Mouse (Mus musculus): Measurements from ENCODE around the gene Usp19. TPM values are rescaled to one million over a fixed set of nuclear protein-coding genes. Genes with fewer than 3 reads are reported as not detected.

Usp19 gene
- polyA plus RNA-seq, 1 experiment from 2014 or later: 68.3 TPM

GRCm38 (mm10) chr9:108455747-108456571 is 34.4 kb upstream of the Usp19 start:
- H3K27me3 ChIP-seq: peaks cover 9% of the 10 kb centered on the region; the same call in 1 of the 2 replicates
- ATAC-seq (ENCODE audit: low read depth): no peak
- H3K27ac ChIP-seq (replicated peaks): no peak overlapping the region
- H3K36me3 ChIP-seq: no peaks in the 10 kb centered on the region
- H3K9me3 ChIP-seq: no peaks in the 10 kb centered on the region
- H3K4me2 ChIP-seq: no peak overlapping the region
- WGBS: 74% methylated on average over 12 of the region's 12 CpGs
- peaks cover 31% of the 10 kb centered on the region for H3K4me1 ChIP-seq (replicated peaks)
- no peak overlapping the region for H3K9ac ChIP-seq
- no peak overlapping the region for H3K4me3 ChIP-seq

- H3K4me1 ChIP-seq (replicated peaks): peaks cover 31% of the 10 kb centered on the region
- H3K27ac ChIP-seq (replicated peaks): no peak overlapping the region
- peaks cover 9% of the 10 kb centered on the region; the same call in 1 of the 2 replicates for H3K27me3 ChIP-seq
- H3K4me3 ChIP-seq: no peak overlapping the region
- no peak for ATAC-seq (ENCODE audit: low read depth)
- H3K9ac ChIP-seq: no peak overlapping the region
- 87% methylated on average over 10 of the region's 10 CpGs for WGBS
- no peaks in the 10 kb centered on the region for H3K9me3 ChIP-seq
- H3K36me3 ChIP-seq: no peaks in the 10 kb centered on the region
- no peak overlapping the region for H3K4me2 ChIP-seq
Observed at GRCm38 (mm10) chr9:108456953-108457352, 33.4 kb upstream of the Usp19 start.

GRCm38 (mm10) chr9:108459939-108460318 is 30.5 kb upstream of the Usp19 start:
- WGBS: 97% methylated on average over 1 of the region's 1 CpGs
- Histone ChIP-seq H3K4me2 (peak overlapping the region; percentile 93), H3K4me3 (peak overlapping the region; percentile 85), H3K27ac (replicated peaks) (peak overlapping the region; percentile 90), H3K9ac (peak overlapping the region; percentile 91; the same call in 1 of the 2 replicates), H3K9me3 (no peaks in the 10 kb centered on the region), H3K36me3 (peaks cover 25% of the 10 kb centered on the region), H3K27me3 (peaks cover 9% of the 10 kb centered on the region; the same call in 1 of the 2 replicates), H3K4me1 (replicated peaks) (peaks cover 21% of the 10 kb centered on the region)
- no peak for ATAC-seq (ENCODE audit: low read depth)

- Histone ChIP-seq H3K4me3 (peak within 1 kb of the TSS; percentile 85), H3K4me2 (peak within 1 kb of the TSS; percentile 93), H3K9ac (peak within 1 kb of the TSS; percentile 91), H3K4me1 (replicated peaks) (peaks cover 21% of the 10 kb centered on the region), H3K27ac (replicated peaks) (peak within 1 kb of the TSS; percentile 90), H3K36me3 (peaks cover 31% of the 10 kb centered on the region), H3K9me3 (no peaks in the 10 kb centered on the region), H3K27me3 (peaks cover 9% of the 10 kb centered on the region; the same call in 1 of the 2 replicates)
- peak; percentile 83 for ATAC-seq (ENCODE audit: low read depth)
- under 1% methylated on average over 51 of the region's 52 CpGs for WGBS
Observed at GRCm38 (mm10) chr9:108460319-108461178, 29.9 kb upstream of the Usp19 start, which contains the start of gene Ccdc71. Gene Ccdc71 (plus strand): TSS chr9:108460527.

GRCm38 (mm10) chr9:108461181-108461631 is 29.2 kb upstream of the Usp19 start, which contains the start of gene Klhdc8b:
Gene Klhdc8b (minus strand): TSS chr9:108461581.
- Histone ChIP-seq H3K36me3 (peaks cover 37% of the 10 kb centered on the region), H3K4me3 (peak within 1 kb of the TSS; percentile 85), H3K9ac (peak within 1 kb of the TSS; percentile 91), H3K27ac (replicated peaks) (peak within 1 kb of the TSS; percentile 90), H3K4me2 (peak within 1 kb of the TSS; percentile 93), H3K9me3 (no peaks in the 10 kb centered on the region), H3K4me1 (replicated peaks) (peaks cover 21% of the 10 kb centered on the region), H3K27me3 (peaks cover 9% of the 10 kb centered on the region; the same call in 1 of the 2 replicates)
- ATAC-seq (ENCODE audit: low read depth): peak; percentile 58
- 24% methylated on average over 11 of the region's 11 CpGs for WGBS

GRCm38 (mm10) chr9:108461675-108462074 is 28.7 kb upstream of the Usp19 start:
- Histone ChIP-seq H3K9ac (peak overlapping the region; percentile 91; the same call in 1 of the 2 replicates), H3K4me3 (peak overlapping the region; percentile 85), H3K36me3 (peaks cover 42% of the 10 kb centered on the region), H3K9me3 (no peaks in the 10 kb centered on the region), H3K4me1 (replicated peaks) (peaks cover 21% of the 10 kb centered on the region), H3K27ac (replicated peaks) (no peak overlapping the region), H3K4me2 (peak overlapping the region; percentile 93), H3K27me3 (peaks cover 9% of the 10 kb centered on the region; the same call in 1 of the 2 replicates)
- no peak for ATAC-seq (ENCODE audit: low read depth)
- whole genome bisulfite sequencing: 88% methylated on average over 5 of the region's 5 CpGs

GRCm38 (mm10) chr9:108462192-108462591 is 28.2 kb upstream of the Usp19 start:
- peaks cover 21% of the 10 kb centered on the region for H3K4me1 ChIP-seq (replicated peaks)
- no peak overlapping the region for H3K27ac ChIP-seq (replicated peaks)
- no peaks in the 10 kb centered on the region for H3K9me3 ChIP-seq
- WGBS: 90% methylated on average over 10 of the region's 10 CpGs
- H3K36me3 ChIP-seq: peaks cover 47% of the 10 kb centered on the region
- ATAC-seq (ENCODE audit: low read depth): no peak
- H3K4me2 ChIP-seq: peak overlapping the region; percentile 93; the same call in 1 of the 2 replicates
- H3K27me3 ChIP-seq: 0 out of 2 replicates have a peak, but pooled peaks cover 8% of the 10 kb centered on the region
- H3K9ac ChIP-seq: no peak overlapping the region
- H3K4me3 ChIP-seq: no peak overlapping the region

GRCm38 (mm10) chr9:108463713-108464112 is 26.7 kb upstream of the Usp19 start:
- no peak for ATAC-seq (ENCODE audit: low read depth)
- Histone ChIP-seq H3K27me3 (0 out of 2 replicates have a peak, but pooled peaks cover 3% of the 10 kb centered on the region), H3K27ac (replicated peaks) (no peak overlapping the region), H3K4me1 (replicated peaks) (peaks cover 21% of the 10 kb centered on the region), H3K9ac (no peak overlapping the region), H3K9me3 (no peaks in the 10 kb centered on the region), H3K4me2 (no peak overlapping the region), H3K4me3 (no peak overlapping the region), H3K36me3 (peaks cover 52% of the 10 kb centered on the region)
- 96% methylated on average over 9 of the region's 9 CpGs for WGBS

GRCm38 (mm10) chr9:108466219-108466618 is 24.2 kb upstream of the Usp19 start:
- Histone ChIP-seq H3K36me3 (peaks cover 52% of the 10 kb centered on the region), H3K4me2 (no peak overlapping the region)
- 95% methylated on average over 2 of the region's 2 CpGs for WGBS

GRCm38 (mm10) chr9:108469430-108469829 is 21.0 kb upstream of the Usp19 start:
- H3K4me2 ChIP-seq: no peak overlapping the region
- no peaks in the 10 kb centered on the region for H3K27me3 ChIP-seq
- no peak overlapping the region for H3K9ac ChIP-seq
- no peaks in the 10 kb centered on the region for H3K9me3 ChIP-seq
- peaks cover 32% of the 10 kb centered on the region for H3K36me3 ChIP-seq
- no peaks in the 10 kb centered on the region for H3K4me1 ChIP-seq (replicated peaks)
- no peak for ATAC-seq (ENCODE audit: low read depth)
- no peak overlapping the region for H3K4me3 ChIP-seq
- no peak overlapping the region for H3K27ac ChIP-seq (replicated peaks)
- 80% methylated on average over 5 of the region's 5 CpGs for WGBS

More at GRCm38 (mm10) chr9:108466219-108466618, 24.2 kb upstream of the Usp19 start:
- H3K27ac ChIP-seq (replicated peaks): no peak overlapping the region
- no peak overlapping the region for H3K4me3 ChIP-seq
- H3K9ac ChIP-seq: no peak overlapping the region
- H3K4me1 ChIP-seq (replicated peaks): peaks cover 11% of the 10 kb centered on the region
- ATAC-seq (ENCODE audit: low read depth): no peak
- H3K9me3 ChIP-seq: no peaks in the 10 kb centered on the region
- no peaks in the 10 kb centered on the region for H3K27me3 ChIP-seq

- Histone ChIP-seq H3K4me2 (no peak overlapping the region), H3K27ac (replicated peaks) (no peak overlapping the region), H3K9me3 (no peaks in the 10 kb centered on the region), H3K36me3 (peaks cover 28% of the 10 kb centered on the region), H3K27me3 (no peaks in the 10 kb centered on the region), H3K4me1 (replicated peaks) (no peaks in the 10 kb centered on the region), H3K4me3 (no peak overlapping the region), H3K9ac (no peak overlapping the region)
- 69% methylated on average over 4 of the region's 4 CpGs for WGBS
- no peak for ATAC-seq (ENCODE audit: low read depth)
Observed at GRCm38 (mm10) chr9:108469845-108470244, 20.6 kb upstream of the Usp19 start.
